Mouse (Mus musculus) lung, adult 2 months (tissue): ENCODE measurements around the gene Vgll4.

Experiments
- CTCF ChIP-seq: fragments of 200-500 bp; IDR thresholded peaks from 2 replicates; pipeline ENCODE4 v1.5.1; 2011; ENCODE audit warnings: mild to moderate bottlenecking, low read length, control low read depth; ENCODE audit not compliant: insufficient read depth
- POLR2A ChIP-seq: fragments of 200-500 bp; IDR thresholded peaks from 2 replicates; pipeline ENCODE4 v1.6.1; 2011; ENCODE audit warnings: low read depth, mild to moderate bottlenecking, control low read depth, low read length, borderline replicate concordance; ENCODE audit errors: extremely low read depth

- TF ChIP-seq CTCF: no peak
- TF ChIP-seq POLR2A: no peak
Observed at GRCm38 (mm10) chr6:114936941-114937313, 32.9 kb downstream of the Vgll4 start.
